Mouse (Mus musculus): Measurements from ENCODE around the gene AA986860. TPM values are rescaled to one million over a fixed set of nuclear protein-coding genes. Genes with fewer than 3 reads are reported as not detected.

Gene AA986860
- polyA plus RNA-seq (2014; fragmentation: Illumina TruSeq; extraction: RNeasy Lipid Tissue Mini Kit (QIAGEN cat#74804); ENCODE audit: low read depth, low replicate concordance): 1.5 TPM

GRCm38 (mm10) chr1:130731741-130732337 lies at the start of gene AA986860:
Gene AA986860 (plus strand): TSS chr1:130731976.

GRCm38 (mm10) chr1:130715561-130716217 lies 16.1 kb upstream of the AA986860 start, which contains the start of gene Gm29427:
Gene Gm29427 (minus strand): TSS chr1:130715799.

GRCm38 (mm10) chr1:130717291-130717871 lies 14.4 kb upstream of the AA986860 start, which contains the start of gene Yod1:
Gene Yod1 (plus strand): TSS chr1:130717327.

GRCm38 (mm10) chr1:130729153-130729552 lies 2.6 kb upstream of the AA986860 start, which contains the start of gene Pfkfb2:
Gene Pfkfb2 (minus strand): TSS chr1:130729253.

Other genes with a start within 250 kb of the AA986860 start
- gene Zp3r, start 102.4 kb upstream of the AA986860 start, polyA plus RNA-seq (2014; fragmentation: Illumina TruSeq; extraction: RNeasy Lipid Tissue Mini Kit (QIAGEN cat#74804); ENCODE audit: low read depth, low replicate concordance): 239 TPM
- gene C4bp, start 70.3 kb upstream of the AA986860 start, polyA plus RNA-seq (2014; fragmentation: Illumina TruSeq; extraction: RNeasy Lipid Tissue Mini Kit (QIAGEN cat#74804); ENCODE audit: low read depth, low replicate concordance): 0.25 TPM
- gene Gm29427, start 16.2 kb upstream of the AA986860 start, polyA plus RNA-seq (2014; fragmentation: Illumina TruSeq; extraction: RNeasy Lipid Tissue Mini Kit (QIAGEN cat#74804); ENCODE audit: low read depth, low replicate concordance): 5.3 TPM
- 28.9 TPM for gene Yod1, start 14.6 kb upstream of the AA986860 start, polyA plus RNA-seq (2014; fragmentation: Illumina TruSeq; extraction: RNeasy Lipid Tissue Mini Kit (QIAGEN cat#74804); ENCODE audit: low read depth, low replicate concordance)
- 43.2 TPM for gene Pfkfb2, start 2.7 kb upstream of the AA986860 start, polyA plus RNA-seq (2014; fragmentation: Illumina TruSeq; extraction: RNeasy Lipid Tissue Mini Kit (QIAGEN cat#74804); ENCODE audit: low read depth, low replicate concordance)
- not detected for gene Fcamr, start 68.9 kb downstream of the AA986860 start, polyA plus RNA-seq (2014; fragmentation: Illumina TruSeq; extraction: RNeasy Lipid Tissue Mini Kit (QIAGEN cat#74804); ENCODE audit: low read depth, low replicate concordance)
- 0.36 TPM for gene Pigr, start 94.7 kb downstream of the AA986860 start, polyA plus RNA-seq (2014; fragmentation: Illumina TruSeq; extraction: RNeasy Lipid Tissue Mini Kit (QIAGEN cat#74804); ENCODE audit: low read depth, low replicate concordance)
- gene Fcmr, start 133.7 kb downstream of the AA986860 start, polyA plus RNA-seq (2014; fragmentation: Illumina TruSeq; extraction: RNeasy Lipid Tissue Mini Kit (QIAGEN cat#74804); ENCODE audit: low read depth, low replicate concordance): 2.9 TPM
- not detected for gene Il24, start 155.5 kb downstream of the AA986860 start, polyA plus RNA-seq (2014; fragmentation: Illumina TruSeq; extraction: RNeasy Lipid Tissue Mini Kit (QIAGEN cat#74804); ENCODE audit: low read depth, low replicate concordance)
- gene Il20, start 179.5 kb downstream of the AA986860 start, polyA plus RNA-seq (2014; fragmentation: Illumina TruSeq; extraction: RNeasy Lipid Tissue Mini Kit (QIAGEN cat#74804); ENCODE audit: low read depth, low replicate concordance): not detected
- gene Il19, start 208.1 kb downstream of the AA986860 start, polyA plus RNA-seq (2014; fragmentation: Illumina TruSeq; extraction: RNeasy Lipid Tissue Mini Kit (QIAGEN cat#74804); ENCODE audit: low read depth, low replicate concordance): not detected

Measured in testis, adult 10 weeks (tissue).